9 mouse cellular contexts compared by ENCODE assay signal in the genomic region with DNA sequence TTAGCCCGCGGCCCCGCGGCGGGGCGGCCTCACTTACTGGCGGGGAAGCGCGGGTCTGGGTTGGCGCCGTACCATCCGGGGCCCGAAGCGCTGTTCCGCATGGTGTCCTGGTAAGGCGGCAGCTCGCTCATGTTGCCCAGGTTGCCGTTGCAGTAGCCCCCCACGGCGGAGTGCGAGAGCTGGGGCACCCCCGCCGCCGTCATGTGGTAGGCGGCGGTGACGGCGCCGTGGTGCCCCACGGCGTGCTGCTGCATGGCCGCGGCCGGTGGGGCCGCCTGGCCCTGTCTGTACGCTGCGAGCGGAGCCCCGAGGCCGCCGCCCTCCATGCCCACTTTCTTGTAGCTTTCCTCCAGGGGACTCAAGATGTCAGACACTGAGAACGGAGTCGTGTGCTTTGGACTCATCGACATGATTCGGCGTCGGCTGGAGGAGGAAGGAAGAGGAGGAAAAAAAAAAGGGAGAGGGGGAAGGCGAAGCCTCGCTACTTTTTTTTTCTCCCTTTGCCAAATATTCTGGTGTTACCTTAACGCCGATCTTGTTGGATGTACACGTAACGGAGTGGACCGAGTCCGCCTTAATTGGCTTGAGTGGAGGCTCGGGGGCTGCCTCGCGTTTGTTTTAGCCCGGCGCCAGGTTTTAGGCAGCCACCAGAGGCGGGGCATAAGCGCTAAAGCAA. TPM values are rescaled to one million over a fixed set of nuclear protein-coding genes. Genes with fewer than 3 reads are reported as not detected.
DNase-seq lines count a peak whose midpoint lies in the region; ATAC-seq and TF ChIP-seq lines count a peak whose summit lies in the region.
"Had no signal": no experiment of that assay in that cellular context is flagged by ENCODE, and none has a peak within 500 bp of the region (broad histone marks: within the 10 kb centered on the region; RNA-seq: fewer than 3 reads in every experiment).

No protein-coding gene starts in this region.

- under 1% methylated on average over 60 of the region's 62 CpGs for WGBS in heart, postnatal 0 days
- under 1% methylated on average over 62 of the region's 62 CpGs for WGBS in hindbrain, embryonic 10.5 days
- WGBS in lung, embryonic 14.5 days: under 1% methylated on average over 62 of the region's 62 CpGs
- under 1% methylated on average over 57 of the region's 62 CpGs for WGBS in stomach, embryonic 14.5 days

- H3K4me1 ChIP-seq in heart, postnatal 0 days (ENCODE audit: control insufficient read depth, insufficient read depth): no peaks in the 10 kb centered on the region
- peaks cover 24% of the 10 kb centered on the region for H3K4me1 ChIP-seq in hindbrain, embryonic 10.5 days (replicated peaks)
- no peaks in the 10 kb centered on the region for H3K4me1 ChIP-seq in lung, embryonic 14.5 days (ENCODE audit: insufficient read depth)
- 0 out of 2 replicates have a peak, but pooled peaks cover 4% of the 10 kb centered on the region for H3K4me1 ChIP-seq in stomach, embryonic 14.5 days (ENCODE audit: control insufficient read depth, insufficient read depth, low read length)

- peak overlapping the region; percentile 46 for H3K4me3 ChIP-seq in heart, postnatal 0 days (ENCODE audit: low read depth, low read length)
- H3K4me3 ChIP-seq in hindbrain, embryonic 10.5 days: peak overlapping the region; percentile 32
- peak overlapping the region; percentile 53 for H3K4me3 ChIP-seq in lung, embryonic 14.5 days (ENCODE audit: low read depth, low read length)
- H3K4me3 ChIP-seq in stomach, embryonic 14.5 days (ENCODE audit: low read depth, low read length): peak overlapping the region; percentile 19; the same call in 1 of the 2 replicates

- no peak overlapping the region for H3K9ac ChIP-seq in heart, postnatal 0 days (replicated peaks; ENCODE audit: low read depth, low read length)
- peak overlapping the region; percentile 90 for H3K9ac ChIP-seq in lung, embryonic 14.5 days
- H3K9ac ChIP-seq in stomach, embryonic 14.5 days (replicated peaks; ENCODE audit: low read depth, low read length): no peak overlapping the region

- no peak for TF ChIP-seq EP300 in heart, postnatal 0 days (IDR thresholded peaks at IDR 0.05; ENCODE audit: low read depth)

- no peaks in the 10 kb centered on the region for H3K36me3 ChIP-seq in heart, postnatal 0 days (replicated peaks; ENCODE audit: control insufficient read depth, insufficient read depth, low read length)
- no peaks in the 10 kb centered on the region for H3K36me3 ChIP-seq in hindbrain, embryonic 10.5 days
- peaks cover 17% of the 10 kb centered on the region; the same call in 1 of the 2 replicates for H3K36me3 ChIP-seq in lung, embryonic 14.5 days (ENCODE audit: insufficient read depth)
- no peaks in the 10 kb centered on the region for H3K36me3 ChIP-seq in stomach, embryonic 14.5 days (ENCODE audit: control insufficient read depth, insufficient read depth, low read length)
- H3K36me3 ChIP-seq: G1E had no signal

- H3K4me2 ChIP-seq in heart, postnatal 0 days (ENCODE audit: low read depth, low read length): peak overlapping the region; percentile 57
- H3K4me2 ChIP-seq in lung, embryonic 14.5 days: peak overlapping the region; percentile 50
- peak overlapping the region; percentile 7 for H3K4me2 ChIP-seq in stomach, embryonic 14.5 days (replicated peaks; ENCODE audit: low read depth, low read length)

- H3K27me3 ChIP-seq in heart, postnatal 0 days (ENCODE audit: control insufficient read depth, insufficient read depth, low read length): peaks cover 98% of the 10 kb centered on the region
- H3K27me3 ChIP-seq in hindbrain, embryonic 10.5 days (ENCODE audit: insufficient read depth, poor library complexity, severe bottlenecking): peaks cover 100% of the 10 kb centered on the region
- peaks cover 93% of the 10 kb centered on the region for H3K27me3 ChIP-seq in lung, embryonic 14.5 days (ENCODE audit: insufficient read depth, low read length)
- H3K27me3 ChIP-seq in stomach, embryonic 14.5 days (ENCODE audit: control insufficient read depth, insufficient read depth, low read length): peaks cover 75% of the 10 kb centered on the region

- H3K9me3 ChIP-seq in heart, postnatal 0 days (replicated peaks; ENCODE audit: control insufficient read depth, low read length): no peaks in the 10 kb centered on the region
- H3K9me3 ChIP-seq in hindbrain, embryonic 10.5 days: no peaks in the 10 kb centered on the region
- no peaks in the 10 kb centered on the region for H3K9me3 ChIP-seq in lung, embryonic 14.5 days (ENCODE audit: low read depth, low read length)
- no peaks in the 10 kb centered on the region for H3K9me3 ChIP-seq in stomach, embryonic 14.5 days (ENCODE audit: control insufficient read depth, low read depth, low read length)

- H3K27ac ChIP-seq in heart, postnatal 0 days (ENCODE audit: low read depth): no peak overlapping the region
- no peak overlapping the region for H3K27ac ChIP-seq in hindbrain, embryonic 10.5 days
- peak overlapping the region; percentile 98 for H3K27ac ChIP-seq in lung, embryonic 14.5 days (ENCODE audit: low read depth)
- H3K27ac ChIP-seq in stomach, embryonic 14.5 days (ENCODE audit: low read length): no peak overlapping the region

- TF ChIP-seq CTCF in heart, postnatal 0 days (IDR thresholded peaks at IDR 0.05; ENCODE audit: low read depth): no peak
- TF ChIP-seq CTCF in lung, embryonic 14.5 days (IDR thresholded peaks at IDR 0.05; ENCODE audit: low read depth): no peak

- DNase-seq in heart, postnatal 0 days (ENCODE audit: low spot score): no peak
- no peak for DNase-seq in heart, adult 9 months (ENCODE audit: low spot score in 2 of 2)
- peak; percentile 61 for DNase-seq in hindbrain, embryonic 10.5 days (ENCODE audit: low spot score)
- peak; percentile 71 for DNase-seq in lung, embryonic 14.5 days
- DNase-seq in spleen, postnatal 4 days (ENCODE audit: low spot score in 2 of 2): no peak
- no peak for DNase-seq in layer of hippocampus, adult 9-11 months
- no peak for DNase-seq in layer of hippocampus, postnatal 25 days (ENCODE audit: extremely low spot score in 1 of 2, low spot score in 1 of 2)

- ATAC-seq in heart, postnatal 0 days (ENCODE audit: insufficient read depth, low read depth): peak; percentile 44; the same call in 1 of the 2 replicates
- peak; percentile 40 for ATAC-seq in lung, embryonic 14.5 days (ENCODE audit: insufficient read depth)
- peak; percentile 35 for ATAC-seq in stomach, embryonic 14.5 days (ENCODE audit: insufficient number of reproducible peaks, insufficient read depth, low FRiP score, low read depth)

RNA-seq across cellular contexts. Expression of a gene that starts 1.9 kb away (rescaled TPM):
- total RNA-seq in heart, postnatal 0 days (2014; rRNA removed; ENCODE audit: low replicate concordance): not detected in 2 replicates
- polyA plus RNA-seq in heart, postnatal 0 days (2015; fragmentation: Nextera tagmentation; extraction: Ambion mirVana): 0.05 TPM in 2 replicates
- polyA plus RNA-seq in hindbrain, embryonic 10.5 days (2016; fragmentation: Nextera tagmentation; extraction: Ambion mirVana): 3.2 and 3.6 TPM in 2 replicates
- 94.6 and 95.1 TPM in 2 replicates for polyA plus RNA-seq in lung, embryonic 14.5 days (2014; fragmentation: Nextera tagmentation; extraction: Ambion mirVana)
- not detected in 2 replicates for polyA plus RNA-seq in stomach, embryonic 14.5 days (2014; fragmentation: Nextera tagmentation; extraction: Ambion mirVana)
- total RNA-seq in layer of hippocampus, postnatal 25 days (2021): under 1 TPM; 0.27 to 0.42 TPM
- polyA plus RNA-seq: G1E had no signal

Comparison
In these comparisons a context has a peak if more than half of its experiments do, and no peak if none do; other contexts are left out.
1. DNase-seq: peak in hindbrain, embryonic 10.5 days (single experiment) and lung, embryonic 14.5 days (single experiment); none in heart, postnatal 0 days (single experiment), heart, adult 9 months (0 of 2), spleen, postnatal 4 days (0 of 2), layer of hippocampus, adult 9-11 months (single experiment) and layer of hippocampus, postnatal 25 days (0 of 2).
2. H3K4me2 ChIP-seq: peak in every context shown above with its lines; median percentile 57 in heart, postnatal 0 days; 50 in lung, embryonic 14.5 days; 7 in stomach, embryonic 14.5 days.
3. RNA of a gene that starts 1.9 kb away (polyA plus RNA-seq): 94.6 to 95.1 TPM in lung, embryonic 14.5 days; 3.2 to 3.6 TPM in hindbrain, embryonic 10.5 days, 0.05 TPM in heart, postnatal 0 days and not detected in stomach, embryonic 14.5 days; every median in the first group is over 10 times any median in the second.
4. Peak in every context shown above with its lines, with median percentiles within 50 percentile points of each other: ATAC-seq and H3K4me3 ChIP-seq.